Mouse (Mus musculus) brain, embryonic 14.5 days (tissue): ENCODE results near the gene S100a1.

Experiments used
- CTCF ChIP-seq: fragments of 200-500 bp; IDR thresholded peaks from 2 replicates; pipeline ENCODE4 v1.5.1; 2012; ENCODE audit warnings: inconsistent platforms, mild to moderate bottlenecking, moderate library complexity, borderline replicate concordance; ENCODE audit not compliant: insufficient read depth, insufficient read length; ENCODE audit errors: extremely low read depth
- POLR2A ChIP-seq: fragments of 200-500 bp; IDR thresholded peaks from 2 replicates; pipeline ENCODE4 v1.6.1; 2012; ENCODE audit warnings: mild to moderate bottlenecking, inconsistent platforms, borderline replicate concordance; ENCODE audit not compliant: poor library complexity, insufficient read depth, insufficient read length, severe bottlenecking; ENCODE audit errors: extremely low read depth

DNA sequence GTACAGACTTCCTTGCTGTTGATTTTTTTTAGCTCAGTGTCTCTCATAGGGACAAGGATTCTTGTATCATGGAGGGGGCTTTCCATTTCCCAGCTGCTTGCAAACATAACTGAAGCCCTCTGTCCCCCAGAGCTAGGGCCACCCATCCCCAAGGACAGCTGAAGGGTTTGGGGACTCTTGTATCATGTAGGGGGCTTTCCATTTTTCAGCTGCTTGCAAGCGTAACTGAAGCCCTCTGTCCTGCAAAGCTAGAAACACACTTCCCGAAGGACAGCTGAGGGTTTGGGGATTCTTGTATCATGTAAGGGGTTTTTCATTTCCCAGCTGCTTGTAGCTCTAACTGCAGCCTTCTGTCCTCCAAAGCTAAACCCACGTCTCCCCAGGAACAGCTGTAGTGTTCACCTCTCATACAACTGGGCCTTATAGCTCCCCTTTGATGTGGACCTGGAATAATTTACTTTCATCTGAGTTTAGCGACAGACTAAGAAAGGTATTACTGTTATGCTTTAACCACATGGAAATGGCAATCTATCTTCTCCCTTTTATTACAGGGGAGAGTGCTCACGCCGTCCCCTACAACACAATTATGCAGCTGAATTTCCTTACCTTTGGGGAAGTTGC, 45.9 kb upstream of the S100a1 start, which contains the start of gene S100a3:
- no peak for TF ChIP-seq CTCF
- TF ChIP-seq POLR2A = no peak
